Mouse (Mus musculus) olfactory bulb, adult 2 months (tissue): ENCODE results near the gene Cep41.

Experiments used
- CTCF ChIP-seq: fragments of 200-500 bp; IDR thresholded peaks from 2 replicates; pipeline ENCODE4 v1.5.1; 2012; ENCODE audit warnings: low read depth, mild to moderate bottlenecking, low read length, moderate library complexity; ENCODE audit not compliant: insufficient read depth
- POLR2A ChIP-seq: fragments of 200-500 bp; IDR thresholded peaks from 2 replicates; pipeline ENCODE4 v1.6.1; 2012; ENCODE audit warnings: mild to moderate bottlenecking, low read depth, low read length, moderate library complexity; ENCODE audit not compliant: insufficient read depth

- no peak for TF ChIP-seq POLR2A
- no peak for TF ChIP-seq CTCF
These were observed 17.8 kb upstream of the Cep41 start for GRCm38 (mm10) chr6:30711365-30711763.
